Mouse (Mus musculus) embryonic facial prominence, embryonic 13.5 days (tissue): ENCODE measurements around the gene Cds1. TPM values are rescaled to one million over a fixed set of nuclear protein-coding genes. Genes with fewer than 3 reads are reported as not detected.
"Not testable (repeated sequence)": the region's sequence is repeated elsewhere in the genome, so short reads cannot be mapped to it uniquely, and the experiment has no call there.

ENCODE experiments used
- ATAC-seq: fragments of 200-750 bp; cut with Nextera tagmentation; 2 replicates; pipeline ENCODE4 v1.8.0; 2017; ENCODE audit warnings: low read depth; ENCODE audit not compliant: insufficient number of reproducible peaks, insufficient read depth, low FRiP score, low TSS enrichment
- H3K27ac ChIP-seq: fragments of 300-500 bp; sonication (generic); 2 replicates; pipeline ENCODE4 v1.5.1; 2015; ENCODE audit warnings: moderate library complexity, mild to moderate bottlenecking, inconsistent platforms
- H3K27me3 ChIP-seq: fragments of 300-500 bp; sonication (generic); 2 replicates; pipeline ENCODE4 v1.6.1; 2015; ENCODE audit warnings: mild to moderate bottlenecking, inconsistent platforms
- H3K36me3 ChIP-seq: fragments of 300-500 bp; sonication (generic); 2 replicates; pipeline ENCODE4 v1.6.1; 2015; ENCODE audit warnings: mild to moderate bottlenecking, inconsistent platforms
- H3K4me1 ChIP-seq: fragments of 300-500 bp; sonication (generic); 2 replicates; pipeline ENCODE4 v1.6.1; 2015; ENCODE audit warnings: inconsistent platforms
- H3K4me2 ChIP-seq: fragments of 300-500 bp; sonication (generic); 2 replicates; pipeline ENCODE4 v1.6.1; 2015; ENCODE audit warnings: moderate library complexity, mild to moderate bottlenecking, inconsistent platforms
- H3K4me3 ChIP-seq: fragments of 300-500 bp; sonication (generic); 2 replicates; pipeline ENCODE4 v1.5.1; 2015; ENCODE audit warnings: mild to moderate bottlenecking, inconsistent platforms
- H3K9ac ChIP-seq: fragments of 300-500 bp; sonication (generic); 2 replicates; pipeline ENCODE4 v1.6.1; 2015; ENCODE audit warnings: mild to moderate bottlenecking, inconsistent platforms
- H3K9me3 ChIP-seq: fragments of 300-500 bp; sonication (generic); 2 replicates; pipeline ENCODE4 v1.6.1; 2016; ENCODE audit warnings: inconsistent platforms
- WGBS: fragments of 180-500 bp; shearing (Covaris S2); methylation state at CpG from one replicate; pipeline ENCODE4 v1.1.7; 2015; ENCODE audit warnings: mixed read lengths; 5-methylcytosine and 5-hydroxymethylcytosine counted together
- polyA plus RNA-seq: library from polyadenylated mRNA; unstranded; fragments of >200 nt; fragmentation: Nextera tagmentation; extraction: Ambion mirVana; gene quantifications from 2 replicates; pipeline ENCODE4 v1.2.1, GENCODE M21; 2015

The Cds1 gene
- polyA plus RNA-seq, 1 experiment from 2014 or later = 7.3 TPM

GRCm38 (mm10) chr5:101832042-101832441, 67.1 kb downstream of the Cds1 start:
- WGBS = 97% methylated on average over 6 of the region's 6 CpGs
- Histone ChIP-seq H3K4me3 (no peak overlapping the region), H3K9ac (no peak overlapping the region), H3K36me3 (peaks cover 39% of the 10 kb centered on the region), H3K4me2 (no peak overlapping the region), H3K9me3 (no peaks in the 10 kb centered on the region), H3K27ac (no peak overlapping the region), H3K27me3 (0 out of 2 replicates have a peak, but pooled peaks cover 2% of the 10 kb centered on the region), H3K4me1 (peaks cover 13% of the 10 kb centered on the region)
- ATAC-seq = no peak

- Histone ChIP-seq H3K9ac (no peak overlapping the region), H3K4me1 (0 out of 2 replicates have a peak, but pooled peaks cover 7% of the 10 kb centered on the region), H3K36me3 (peaks cover 48% of the 10 kb centered on the region), H3K4me2 (no peak overlapping the region), H3K4me3 (no peak overlapping the region), H3K27me3 (no peaks in the 10 kb centered on the region), H3K9me3 (no peaks in the 10 kb centered on the region), H3K27ac (no peak overlapping the region)
- 92% methylated on average over 5 of the region's 5 CpGs for WGBS
- no peak for ATAC-seq
Measured at GRCm38 (mm10) chr5:101832991-101833390, 68.1 kb downstream of the Cds1 start.

- peaks cover 57% of the 10 kb centered on the region for H3K36me3 ChIP-seq
- WGBS = 65% methylated on average over 8 of the region's 8 CpGs
- H3K9ac ChIP-seq = no peak overlapping the region
- H3K4me1 ChIP-seq = 0 out of 2 replicates have a peak, but pooled peaks cover 7% of the 10 kb centered on the region
- no peak overlapping the region for H3K27ac ChIP-seq
- no peaks in the 10 kb centered on the region for H3K27me3 ChIP-seq
- ATAC-seq = no peak
- no peaks in the 10 kb centered on the region for H3K9me3 ChIP-seq
- H3K4me3 ChIP-seq = no peak overlapping the region
- no peak overlapping the region for H3K4me2 ChIP-seq
Measured at GRCm38 (mm10) chr5:101833875-101834274, 68.9 kb downstream of the Cds1 start.

GRCm38 (mm10) chr5:101836221-101836620, 71.3 kb downstream of the Cds1 start:
- Histone ChIP-seq H3K27me3 (no peaks in the 10 kb centered on the region), H3K4me3 (no peak overlapping the region), H3K9ac (no peak overlapping the region), H3K4me1 (0 out of 2 replicates have a peak, but pooled peaks cover 4% of the 10 kb centered on the region), H3K9me3 (no peaks in the 10 kb centered on the region), H3K36me3 (peaks cover 79% of the 10 kb centered on the region), H3K27ac (no peak overlapping the region), H3K4me2 (no peak overlapping the region)
- WGBS = 63% methylated on average over 11 of the region's 11 CpGs
- no peak for ATAC-seq

GRCm38 (mm10) chr5:101837605-101838004, 72.7 kb downstream of the Cds1 start:
- H3K27me3 ChIP-seq, H3K4me1 ChIP-seq, H3K9me3 ChIP-seq, H3K9ac ChIP-seq, H3K27ac ChIP-seq, ATAC-seq, H3K4me2 ChIP-seq, H3K4me3 ChIP-seq: not testable (repeated sequence)
- 93% methylated on average over 2 of the region's 2 CpGs for WGBS
- H3K36me3 ChIP-seq = peaks cover 87% of the 10 kb centered on the region

- Histone ChIP-seq H3K27me3 (no peaks in the 10 kb centered on the region), H3K9ac (no peak overlapping the region), H3K4me1 (0 out of 2 replicates have a peak, but pooled peaks cover 4% of the 10 kb centered on the region), H3K27ac (no peak overlapping the region), H3K36me3 (peaks cover 96% of the 10 kb centered on the region), H3K4me2 (no peak overlapping the region), H3K9me3 (no peaks in the 10 kb centered on the region), H3K4me3 (no peak overlapping the region)
- no peak for ATAC-seq
- 93% methylated on average over 5 of the region's 5 CpGs for WGBS
Measured at GRCm38 (mm10) chr5:101840476-101840875, 75.5 kb downstream of the Cds1 start.

GRCm38 (mm10) chr5:101845011-101845410, 80.1 kb downstream of the Cds1 start:
- H3K27ac ChIP-seq = no peak overlapping the region
- no peaks in the 10 kb centered on the region for H3K4me1 ChIP-seq
- no peak overlapping the region for H3K4me2 ChIP-seq
- WGBS = 93% methylated on average over 14 of the region's 14 CpGs
- no peak overlapping the region for H3K4me3 ChIP-seq
- H3K36me3 ChIP-seq = peaks cover 99% of the 10 kb centered on the region
- H3K27me3 ChIP-seq = no peaks in the 10 kb centered on the region
- no peak overlapping the region for H3K9ac ChIP-seq
- no peak for ATAC-seq
- no peaks in the 10 kb centered on the region for H3K9me3 ChIP-seq

GRCm38 (mm10) chr5:101845930-101846329, 81.0 kb downstream of the Cds1 start:
- ATAC-seq = no peak
- Histone ChIP-seq H3K36me3 (peaks cover 99% of the 10 kb centered on the region), H3K27me3 (no peaks in the 10 kb centered on the region), H3K4me2 (no peak overlapping the region), H3K9ac (no peak overlapping the region), H3K27ac (no peak overlapping the region), H3K9me3 (no peaks in the 10 kb centered on the region), H3K4me3 (no peak overlapping the region), H3K4me1 (no peaks in the 10 kb centered on the region)
- WGBS = 98% methylated on average over 8 of the region's 8 CpGs

GRCm38 (mm10) chr5:101847323-101847722, 82.4 kb downstream of the Cds1 start:
- no peaks in the 10 kb centered on the region for H3K27me3 ChIP-seq
- no peak overlapping the region for H3K9ac ChIP-seq
- H3K9me3 ChIP-seq = no peaks in the 10 kb centered on the region
- no peak overlapping the region for H3K4me2 ChIP-seq
- H3K36me3 ChIP-seq = peaks cover 99% of the 10 kb centered on the region
- WGBS = 83% methylated on average over 7 of the region's 7 CpGs
- no peak overlapping the region for H3K27ac ChIP-seq
- no peaks in the 10 kb centered on the region for H3K4me1 ChIP-seq
- no peak overlapping the region for H3K4me3 ChIP-seq
- ATAC-seq = no peak

GRCm38 (mm10) chr5:101847762-101848161, 82.8 kb downstream of the Cds1 start:
- no peak overlapping the region for H3K4me2 ChIP-seq
- H3K36me3 ChIP-seq = peaks cover 100% of the 10 kb centered on the region
- no peak overlapping the region for H3K4me3 ChIP-seq
- no peak overlapping the region for H3K27ac ChIP-seq
- H3K9ac ChIP-seq = no peak overlapping the region
- ATAC-seq = no peak
- no peaks in the 10 kb centered on the region for H3K9me3 ChIP-seq
- 62% methylated on average over 4 of the region's 4 CpGs for WGBS
- H3K27me3 ChIP-seq = no peaks in the 10 kb centered on the region
- no peaks in the 10 kb centered on the region for H3K4me1 ChIP-seq

- 96% methylated on average over 7 of the region's 7 CpGs for WGBS
- Histone ChIP-seq H3K4me2 (no peak overlapping the region), H3K36me3 (peaks cover 100% of the 10 kb centered on the region), H3K27ac (no peak overlapping the region), H3K4me3 (no peak overlapping the region), H3K9ac (no peak overlapping the region), H3K4me1 (no peaks in the 10 kb centered on the region), H3K9me3 (no peaks in the 10 kb centered on the region), H3K27me3 (no peaks in the 10 kb centered on the region)
- ATAC-seq = no peak
Measured at GRCm38 (mm10) chr5:101851133-101851532, 86.2 kb downstream of the Cds1 start.

GRCm38 (mm10) chr5:101852116-101852680, 87.3 kb downstream of the Cds1 start:
- 91% methylated on average over 21 of the region's 21 CpGs for WGBS
- Histone ChIP-seq H3K9me3 (no peaks in the 10 kb centered on the region), H3K27ac (no peak overlapping the region), H3K36me3 (peaks cover 92% of the 10 kb centered on the region), H3K27me3 (no peaks in the 10 kb centered on the region), H3K9ac (no peak overlapping the region), H3K4me3 (no peak overlapping the region), H3K4me2 (no peak overlapping the region), H3K4me1 (no peaks in the 10 kb centered on the region)
- ATAC-seq = no peak
